Mouse (Mus musculus) liver, adult 2 months (tissue): ENCODE measurements around the gene Zc3h4.

Source experiments
- CTCF ChIP-seq: fragments of 200-500 bp; IDR thresholded peaks from 2 replicates; pipeline ENCODE4 v1.5.1; 2011; ENCODE audit warnings: low read depth, low read length, control low read depth
- POLR2A ChIP-seq: fragments of 200-500 bp; IDR thresholded peaks from 2 replicates; pipeline ENCODE4 v1.6.1; 2011; ENCODE audit warnings: low read length, control low read depth; ENCODE audit not compliant: insufficient read depth; ENCODE audit errors: extremely low read depth

DNA sequence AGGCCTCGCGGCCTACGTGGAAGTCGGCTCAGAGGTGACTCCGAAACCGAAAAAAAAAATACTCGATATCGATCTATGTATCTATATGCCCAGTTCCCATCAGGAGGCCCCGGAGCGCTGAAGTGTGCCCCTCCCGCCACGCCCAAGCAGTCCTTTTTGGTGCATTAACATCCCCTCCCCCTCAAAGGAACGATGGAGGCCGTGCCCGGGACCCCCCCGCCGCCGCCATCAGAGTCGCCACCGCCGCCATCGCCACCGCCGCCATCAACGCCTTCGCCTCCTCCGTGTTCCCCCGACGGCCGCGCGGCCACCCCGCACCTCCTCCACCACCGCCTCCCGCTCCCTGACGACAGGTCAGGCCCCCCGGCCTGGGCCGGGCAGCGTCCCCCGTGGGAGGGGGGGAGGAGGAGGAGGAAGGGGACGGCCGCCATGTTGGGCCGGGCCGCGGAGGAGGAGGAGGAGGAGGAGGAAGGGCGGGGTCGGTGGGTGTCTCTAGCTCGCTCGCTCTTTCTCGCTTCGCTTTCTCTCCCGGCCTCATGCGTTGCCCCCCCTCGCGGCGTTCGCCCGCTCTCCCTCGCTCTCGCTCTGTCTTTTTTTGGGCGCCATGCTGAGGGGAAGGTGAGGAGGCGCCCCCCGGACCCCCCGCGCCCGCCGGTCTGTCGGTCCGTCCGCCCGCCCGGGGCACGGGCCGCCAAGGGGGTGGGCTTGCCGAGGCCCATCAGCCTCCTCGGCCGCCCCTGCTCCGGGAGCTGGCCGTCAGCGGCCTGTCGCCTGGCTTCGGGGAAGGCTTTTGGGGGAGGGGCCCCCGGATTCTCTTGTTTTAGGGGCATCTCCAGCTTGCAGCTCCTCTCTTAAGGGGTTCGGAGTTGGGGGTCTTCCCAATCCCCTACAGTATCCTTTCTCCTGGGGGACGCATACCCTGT, at the start of gene Zc3h4:
- no peak for TF ChIP-seq CTCF
- peak; percentile 76 for TF ChIP-seq POLR2A
